ENCODE assay signal across 21 mouse cellular contexts in genomic region chr4:154764238-154764637, GRCm38 (mm10).
DNase-seq lines count a peak whose midpoint lies in the region; ATAC-seq lines count a peak whose summit lies in the region.
"Had no signal": no experiment of that assay in that cellular context is flagged by ENCODE, and none has a peak within 500 bp of the region (broad histone marks: within the 10 kb centered on the region; RNA-seq: fewer than 3 reads in every experiment).

No protein-coding gene starts in this region.

- peaks cover 9% of the 10 kb centered on the region for H3K27me3 ChIP-seq in limb, embryonic 10.5 days (ENCODE audit: low read depth, poor library complexity, severe bottlenecking)
- H3K27me3 ChIP-seq: hindbrain, embryonic 12.5 days had no signal

- ATAC-seq in megakaryocyte progenitor cell, adult 5-6 weeks (replicated peaks; ENCODE audit: poor library complexity): no peak
- ATAC-seq: CD4-positive, CD25-positive, alpha-beta regulatory T cell, adult 4 months; forebrain, embryonic 16.5 days; hindbrain, embryonic 16.5 days; inflammation-experienced regulatory T-cells, adult 6 months; Patski had no signal

- H3K27ac ChIP-seq in limb, embryonic 10.5 days: peak overlapping the region; percentile 58; the same call in 1 of the 2 replicates
- H3K27ac ChIP-seq: forebrain, embryonic 12.5 days; heart, embryonic 10.5 days; hindbrain, embryonic 12.5 days had no signal

- 80% methylated on average over 6 of the region's 6 CpGs for WGBS in limb, embryonic 10.5 days

- no peaks in the 10 kb centered on the region for H3K36me3 ChIP-seq in limb, embryonic 10.5 days
- H3K36me3 ChIP-seq: forebrain, embryonic 12.5 days; heart, embryonic 10.5 days; hindbrain, embryonic 12.5 days had no signal

- H3K4me1 ChIP-seq in limb, embryonic 10.5 days: peaks cover 62% of the 10 kb centered on the region
- H3K4me1 ChIP-seq: forebrain, embryonic 12.5 days had no signal

- peak; percentile 34 to 43 for DNase-seq in right cerebral cortex, postnatal 10 days (ENCODE audit: low spot score in 2 of 2)
- DNase-seq in right cerebral cortex, postnatal 25 days: no peak
- DNase-seq in brain, adult 2 months (ENCODE audit: low read depth, low spot score): peak; percentile 34
- DNase-seq in limb, embryonic 10.5 days (ENCODE audit: low spot score): no peak
- DNase-seq in MN1 (ENCODE audit: low spot score): no peak
- DNase-seq: adrenal gland, adult 2 months; adrenal gland, postnatal 25 days; cerebellum, adult 2 months; cerebellum, postnatal 10 days; heart, adult 18-20 months; heart, postnatal 10 days; heart, postnatal 4 days had no signal

- H3K9me3 ChIP-seq in limb, embryonic 10.5 days (replicated peaks): no peaks in the 10 kb centered on the region
- H3K9me3 ChIP-seq: forebrain, embryonic 12.5 days; heart, embryonic 10.5 days; hindbrain, embryonic 12.5 days had no signal

- no peak overlapping the region for H3K4me3 ChIP-seq in limb, embryonic 10.5 days
- H3K4me3 ChIP-seq: forebrain, embryonic 12.5 days; heart, embryonic 10.5 days; hindbrain, embryonic 12.5 days had no signal

Comparison
In these comparisons a context has a peak if more than half of its experiments do, and no peak if none do; other contexts are left out.
1. DNase-seq: peak in right cerebral cortex, postnatal 10 days (2 of 2) and brain, adult 2 months (single experiment); none in right cerebral cortex, postnatal 25 days (single experiment), limb, embryonic 10.5 days (single experiment) and MN1 (single experiment).